Mouse (Mus musculus): ENCODE measurements at regions not wholly inside any gene's neighbourhood (a gene's known extent, or its start where the extent isn't known, plus 50 kb on each side); places are given as distances from the start of the nearest gene placed in this dataset.

- DNase-seq, result no peak
These were observed 244.9 kb upstream of the Nmur2 start for GRCm38 (mm10) chr11:56285575-56286260.

GRCm38 (mm10) chr11:56281201-56281600 is 240.4 kb upstream of the Nmur2 start:
- no peak for DNase-seq

DNA sequence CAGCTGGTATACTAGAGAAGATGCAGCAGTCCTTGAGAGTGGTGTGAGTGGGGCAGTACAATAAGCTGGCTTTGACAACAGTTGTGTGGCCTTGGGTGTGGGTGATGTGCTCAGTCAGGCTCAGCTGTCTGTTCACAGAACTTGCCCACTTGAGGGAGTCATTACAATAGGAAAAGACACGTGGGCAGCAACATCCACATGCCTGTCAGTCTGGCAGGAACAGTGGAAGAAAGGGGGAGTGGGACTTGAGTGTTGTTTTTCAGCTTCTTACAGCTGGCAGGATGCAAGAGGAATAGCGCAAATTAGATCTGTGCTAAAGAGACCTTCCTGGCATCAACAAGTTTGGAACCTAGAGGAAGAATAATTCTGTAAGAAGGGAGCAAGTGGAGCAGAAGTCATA is 239.4 kb upstream of the Nmur2 start:
- DNase-seq, result no peak

DNA sequence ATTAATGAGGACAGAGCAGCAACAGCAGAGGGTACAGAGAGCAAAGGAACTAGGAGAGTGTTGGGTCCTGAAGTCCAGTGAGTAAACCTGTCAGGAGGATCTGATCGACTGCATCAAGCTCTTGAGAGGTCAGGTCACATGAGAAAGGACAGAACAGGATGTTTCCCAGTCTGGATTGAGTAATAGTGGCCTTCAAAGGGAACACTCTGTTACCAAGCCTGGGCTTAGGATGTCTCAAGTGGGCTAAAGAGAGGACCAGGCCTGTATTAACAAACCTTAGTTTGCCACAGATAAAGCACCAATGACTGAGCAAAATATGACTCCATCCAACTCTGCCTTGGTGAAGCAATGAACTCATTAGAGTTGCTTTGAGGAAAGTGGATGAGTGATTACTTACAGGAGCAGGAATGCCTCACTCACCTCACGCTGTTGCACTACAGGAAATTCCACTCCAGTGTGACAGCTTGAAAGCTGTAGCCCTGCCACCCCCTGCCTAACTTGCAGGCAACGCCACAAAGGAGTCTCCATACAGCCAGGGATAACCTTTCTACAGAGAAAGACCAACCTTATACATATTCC is 229.2 kb upstream of the Nmur2 start:
- no peak for DNase-seq

GRCm38 (mm10) chr11:56262726-56263125 is 221.9 kb upstream of the Nmur2 start:
- no peak for DNase-seq

DNA sequence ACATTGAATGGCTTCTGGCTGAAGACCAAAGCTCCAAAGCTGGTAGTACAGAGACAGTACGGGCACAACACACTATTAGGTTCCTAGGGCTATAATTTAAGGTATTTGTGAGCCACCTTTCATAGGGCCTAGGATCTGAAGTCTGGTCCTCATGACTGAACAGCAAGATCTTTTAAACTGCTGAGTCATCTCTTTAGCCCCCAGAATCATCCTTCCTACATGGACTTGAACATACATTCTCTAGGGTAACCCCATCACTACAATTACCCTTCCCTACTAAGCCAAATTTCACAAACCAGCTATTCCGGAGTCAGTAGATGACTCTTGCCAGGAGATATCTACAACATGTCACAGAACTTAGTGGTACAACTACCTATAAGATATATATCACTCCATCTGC is 215.5 kb upstream of the Nmur2 start:
- DNase-seq, result no peak

- DNase-seq, result no peak
These were observed 213.6 kb upstream of the Nmur2 start for GRCm38 (mm10) chr11:56254437-56254836.

- DNase-seq, result no peak
These were observed 206.6 kb upstream of the Nmur2 start for GRCm38 (mm10) chr11:56247333-56247823.

GRCm38 (mm10) chr11:56246549-56247332 is 205.9 kb upstream of the Nmur2 start:
- DNase-seq, result no peak

DNA sequence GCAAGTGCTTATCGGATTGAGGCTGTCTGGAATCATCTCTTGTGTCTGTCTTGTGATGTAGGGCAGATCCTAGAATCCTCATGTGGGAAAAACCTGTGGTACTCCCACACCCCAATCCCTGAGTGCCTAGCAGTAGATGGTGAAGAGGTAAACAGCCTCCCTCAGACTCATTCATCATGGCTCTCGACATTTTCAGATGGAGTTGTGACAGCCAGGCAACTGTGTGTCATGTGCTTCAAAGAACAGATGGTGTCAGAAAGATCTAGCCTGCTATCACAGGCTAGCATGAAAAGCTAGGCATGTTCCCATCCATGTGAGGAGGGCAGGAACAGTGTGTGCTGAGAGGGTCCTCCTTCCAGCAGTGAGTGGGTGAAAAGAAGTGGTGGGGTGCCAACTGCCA is 204.1 kb upstream of the Nmur2 start:
- no peak for DNase-seq

DNA sequence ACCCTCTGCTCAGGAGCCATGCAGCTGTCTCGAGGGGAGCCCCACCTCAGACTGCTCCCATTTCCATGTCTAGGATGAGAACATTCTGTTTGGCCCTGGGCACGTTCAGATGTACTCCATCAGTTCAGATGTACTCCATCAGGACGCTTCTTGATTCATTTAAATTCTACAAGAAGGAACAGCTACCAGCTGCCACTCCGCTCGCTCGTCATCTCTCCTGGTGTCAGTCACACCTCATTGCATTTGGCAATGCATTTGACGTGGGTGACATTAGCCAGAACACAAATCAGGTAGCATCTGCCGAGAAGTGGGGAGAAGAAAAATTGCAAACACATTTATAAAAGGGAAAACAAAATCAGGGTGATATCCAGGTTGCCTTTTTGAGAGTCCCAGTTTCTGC is 202.6 kb upstream of the Nmur2 start:
- no peak for DNase-seq

GRCm38 (mm10) chr11:56238745-56239144 is 197.9 kb upstream of the Nmur2 start:
- DNase-seq, result no peak

DNA sequence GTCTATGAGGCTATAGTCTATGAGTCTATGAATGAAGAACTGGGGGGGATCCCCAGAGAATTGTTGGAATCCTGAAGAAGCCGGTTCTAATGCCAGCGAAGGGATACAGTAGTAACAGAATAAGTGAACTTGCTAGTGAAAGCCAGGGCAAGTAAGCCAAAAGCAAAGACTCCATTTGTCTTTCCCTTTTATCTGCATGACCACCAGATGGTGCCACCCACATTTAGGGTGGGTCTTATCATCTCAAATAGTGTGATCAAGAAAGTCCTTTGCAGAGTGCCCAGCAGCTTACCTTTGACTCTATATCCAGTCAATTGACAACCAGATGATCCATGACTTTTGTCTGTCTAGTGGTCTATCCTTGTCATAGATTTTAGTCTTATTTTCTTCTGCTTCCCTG is 184.2 kb upstream of the Nmur2 start:
- DNase-seq, result peak in 1 of 2 experiments; percentile 13

- no peak for DNase-seq
These were observed 174.9 kb upstream of the Nmur2 start for GRCm38 (mm10) chr11:56215706-56216105.

DNA sequence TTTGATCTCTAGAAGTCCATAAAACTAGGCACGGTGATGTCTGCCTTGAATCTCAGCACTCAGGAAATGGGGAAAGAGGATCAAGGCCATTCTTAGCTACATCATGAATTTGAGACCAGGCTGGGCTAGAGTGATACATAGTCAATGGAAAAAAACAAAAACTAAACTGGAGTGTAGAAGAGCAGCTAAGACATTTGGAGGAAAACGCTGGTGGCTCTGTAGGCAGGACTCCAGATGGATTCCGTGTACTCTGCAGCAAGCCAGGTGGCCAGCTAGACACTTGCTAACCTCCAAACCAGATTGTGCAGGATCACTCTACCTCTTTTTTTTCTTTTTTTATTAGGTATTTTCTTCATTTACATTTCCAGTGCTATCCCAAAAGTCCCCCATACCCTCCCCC is 161.0 kb upstream of the Nmur2 start:
- no peak for DNase-seq

DNA sequence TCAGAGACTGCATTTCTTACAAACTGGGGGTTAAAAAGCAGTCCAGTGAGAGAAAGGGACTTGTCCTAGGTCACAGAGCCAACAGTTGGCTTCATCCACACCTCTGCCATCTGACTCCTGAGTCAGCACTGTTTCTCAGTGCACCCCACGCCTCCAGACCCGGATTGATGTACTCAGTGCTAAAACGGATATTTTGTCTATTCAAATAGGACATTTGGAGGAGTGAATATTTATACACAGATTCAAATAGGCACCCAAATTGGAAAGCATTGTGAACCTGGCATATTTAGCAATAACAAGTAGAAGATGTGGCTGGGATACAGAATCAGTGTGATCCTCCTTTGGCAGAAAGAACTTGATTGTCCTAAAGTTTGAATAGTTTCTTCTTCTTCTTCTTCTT is 154.5 kb upstream of the Nmur2 start:
- no peak for DNase-seq

GRCm38 (mm10) chr11:56193426-56193825 is 152.6 kb upstream of the Nmur2 start:
- DNase-seq, result no peak

DNA sequence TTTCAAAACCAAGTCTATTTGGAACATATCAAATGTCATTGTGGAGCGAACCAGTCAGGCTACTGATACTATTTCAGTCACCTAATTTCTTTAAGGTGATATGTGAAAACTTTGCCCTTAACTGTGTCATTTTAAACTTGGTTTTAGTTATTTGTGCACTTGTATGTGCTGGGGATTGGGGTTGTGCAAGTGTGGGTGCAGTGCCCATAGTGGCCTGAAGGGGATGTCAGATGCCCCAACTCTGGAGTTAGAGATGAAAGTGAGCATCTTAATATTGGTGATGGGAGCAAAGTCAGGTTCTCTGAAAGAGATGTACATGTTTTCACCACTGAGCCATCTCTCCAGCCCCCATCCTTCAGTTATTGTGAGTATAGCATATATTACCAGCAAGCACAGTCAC is 133.1 kb upstream of the Nmur2 start:
- no peak for DNase-seq

GRCm38 (mm10) chr11:56173246-56173645 is 132.4 kb upstream of the Nmur2 start:
- no peak for DNase-seq

DNA sequence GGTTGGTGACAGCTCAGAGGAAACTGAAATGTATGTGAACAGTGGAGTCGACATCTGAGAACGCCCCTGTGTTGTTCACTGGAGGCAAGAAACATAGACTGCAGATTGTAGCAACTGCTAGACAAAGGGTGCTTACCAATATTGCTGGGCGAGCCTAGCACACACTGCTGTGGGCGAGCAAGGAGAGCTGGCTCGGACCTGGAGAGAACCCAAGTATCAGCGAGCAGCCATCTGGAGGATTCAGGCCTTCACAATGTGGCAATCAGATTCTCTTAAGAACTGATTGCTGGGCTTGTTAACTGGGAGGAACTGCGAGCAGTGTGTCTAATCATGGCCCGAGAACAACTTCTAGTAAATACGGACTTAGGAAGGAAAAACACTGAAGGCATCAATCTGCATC is 128.8 kb upstream of the Nmur2 start:
- no peak for DNase-seq

GRCm38 (mm10) chr11:56166849-56167248 is 126.0 kb upstream of the Nmur2 start:
- DNase-seq, result no peak

- DNase-seq, result no peak
These were observed 124.9 kb upstream of the Nmur2 start for GRCm38 (mm10) chr11:56165759-56166158.

- DNase-seq, result no peak
These were observed 119.5 kb upstream of the Nmur2 start for GRCm38 (mm10) chr11:56160286-56160685.
